Mouse (Mus musculus) adrenal gland, adult 18-20 months (tissue): ENCODE data around the gene Klk1b4. TPM values are rescaled to one million over a fixed set of nuclear protein-coding genes. Genes with fewer than 3 reads are reported as not detected.

ENCODE experiments used
- DNase-seq, 2 experiments: peaks; one replicate each; pipeline ENCODE4 v3.0.0; 2021 to 2022; ENCODE audit warnings: low spot score in 2 of 2
- total RNA-seq, 2 experiments: library from RNA; stranded (reverse); gene quantifications; 1 replicate in 1 of 2; 2 replicates in 1 of 2; pipeline ENCODE4 v1.2.3; 2021

The Klk1b4 gene
- total RNA-seq, 2 experiments from 2014 or later, result not detected

- DNase-seq, result no peak
These were observed 45.9 kb downstream of the Klk1b4 start for GRCm38 (mm10) chr7:44253023-44253616.

- no peak for DNase-seq
These were observed 47.7 kb downstream of the Klk1b4 start for GRCm38 (mm10) chr7:44254930-44255329.

- DNase-seq, result no peak
These were observed 50.0 kb downstream of the Klk1b4 start, which contains the start of gene Acp4 for GRCm38 (mm10) chr7:44257278-44257677. Acp4 (minus strand) TSS chr7:44257378.

- DNase-seq, result no peak
These were observed 53.2 kb downstream of the Klk1b4 start for GRCm38 (mm10) chr7:44260410-44260809.

- no peak for DNase-seq
These were observed 53.9 kb downstream of the Klk1b4 start, which contains the start of gene Gm15517 for GRCm38 (mm10) chr7:44261147-44261546. Gm15517 (plus strand) TSS chr7:44261447.

Other genes with a start within 250 kb of the Klk1b4 start
- gene Klk1b1, start 240.7 kb upstream of the Klk1b4 start, total RNA-seq, result not detected
- not detected for gene Klk1b9, start 231.4 kb upstream of the Klk1b4 start, total RNA-seq
- gene Klk1b11, start 211.6 kb upstream of the Klk1b4 start, total RNA-seq, result not detected
- gene Klk1b26, start 195.3 kb upstream of the Klk1b4 start, total RNA-seq, result not detected
- not detected for gene Klk1b27, start 155.1 kb upstream of the Klk1b4 start, total RNA-seq
- gene Klk1b21, start 105.1 kb upstream of the Klk1b4 start, total RNA-seq, result not detected
- not detected for gene Klk1b22, start 94.8 kb upstream of the Klk1b4 start, total RNA-seq
- gene Klk1b16, start 70.7 kb upstream of the Klk1b4 start, total RNA-seq, result not detected
- not detected for gene Klk1b24, start 19.2 kb upstream of the Klk1b4 start, total RNA-seq
- gene Klk1b3, start 9.2 kb upstream of the Klk1b4 start, total RNA-seq, result not detected
- not detected for gene Klk1b5, start 8.5 kb downstream of the Klk1b4 start, total RNA-seq
- gene Klk1, start 17.9 kb downstream of the Klk1b4 start, total RNA-seq, result under 1 TPM in 1 of 2 experiments, not detected in 1; 0.32 TPM
- not detected for gene Gm36864, start 28.7 kb downstream of the Klk1b4 start, total RNA-seq
- 1 to 10 TPM in 1 of 2 experiments, under 1 TPM in 1; 0.70 to 1.2 TPM for gene 1700028J19Rik, start 39.3 kb downstream of the Klk1b4 start, total RNA-seq
- gene 2410002F23Rik, start 39.3 kb downstream of the Klk1b4 start, total RNA-seq, result 100 to 1,000 TPM in 1 of 2 experiments, 10 to 100 TPM in 1; 65.0 to 100 TPM
- not detected for gene Acp4, start 49.9 kb downstream of the Klk1b4 start, total RNA-seq
- not detected for gene Gm15517, start 54.0 kb downstream of the Klk1b4 start, total RNA-seq
- gene Clec11a, start 99.5 kb downstream of the Klk1b4 start, total RNA-seq, result 1 to 10 TPM; 3.8 to 4.4 TPM
- 10 to 100 TPM in 1 of 2 experiments, 1 to 10 TPM in 1; 7.7 to 10.0 TPM for gene Shank1, start 102.8 kb downstream of the Klk1b4 start, total RNA-seq
- 1 to 10 TPM; 4.7 to 6.9 TPM for gene Syt3, start 176.7 kb downstream of the Klk1b4 start, total RNA-seq
- gene 1700008O03Rik, start 178.4 kb downstream of the Klk1b4 start, total RNA-seq, result 1 to 10 TPM in 1 of 2 experiments, under 1 TPM in 1; 0.86 to 1.0 TPM
- gene Lrrc4b, start 221.6 kb downstream of the Klk1b4 start, total RNA-seq, result 1 to 10 TPM; 5.0 to 7.3 TPM